Mouse (Mus musculus): ENCODE measurements around the gene Rxra. TPM values are rescaled to one million over a fixed set of nuclear protein-coding genes. Genes with fewer than 3 reads are reported as not detected.

The Rxra gene
- polyA plus RNA-seq, 1 experiment from 2014 or later = 16.7 TPM

GRCm38 (mm10) chr2:27645471-27645870 is 30.8 kb upstream of the Rxra start:
- Histone ChIP-seq H3K36me3 (no peaks in the 10 kb centered on the region), H3K4me1 (peaks cover 36% of the 10 kb centered on the region), H3K27ac (peak overlapping the region; percentile 48; the same call in 1 of the 2 replicates), H3K4me3 (no peak overlapping the region), H3K27me3 (no peaks in the 10 kb centered on the region), H3K4me2 (no peak overlapping the region), H3K9me3 (no peaks in the 10 kb centered on the region), H3K9ac (0 out of 2 replicates have a peak overlapping the region, but pooled peaks have one; percentile 27)
- WGBS = 43% methylated on average over 3 of the region's 3 CpGs
- no peak for ATAC-seq (ENCODE audit: insufficient number of reproducible peaks, insufficient read depth, low FRiP score, low TSS enrichment, low read depth)

- no peaks in the 10 kb centered on the region for H3K9me3 ChIP-seq
- H3K4me3 ChIP-seq = no peak overlapping the region
- 12% methylated on average over 8 of the region's 8 CpGs for WGBS
- peaks cover 32% of the 10 kb centered on the region for H3K4me1 ChIP-seq
- no peaks in the 10 kb centered on the region for H3K27me3 ChIP-seq
- peak overlapping the region; percentile 7; the same call in 1 of the 2 replicates for H3K9ac ChIP-seq
- peak; percentile 75 for ATAC-seq (ENCODE audit: insufficient number of reproducible peaks, insufficient read depth, low FRiP score, low TSS enrichment, low read depth)
- peak overlapping the region; percentile 83 for H3K27ac ChIP-seq
- H3K36me3 ChIP-seq = no peaks in the 10 kb centered on the region
- no peak overlapping the region for H3K4me2 ChIP-seq
These were observed 26.2 kb upstream of the Rxra start for GRCm38 (mm10) chr2:27649862-27650661.

GRCm38 (mm10) chr2:27650991-27651390 is 25.2 kb upstream of the Rxra start:
- Histone ChIP-seq H3K9me3 (no peaks in the 10 kb centered on the region), H3K27ac (peak overlapping the region; percentile 83; the same call in 1 of the 2 replicates), H3K4me3 (no peak overlapping the region), H3K9ac (no peak overlapping the region), H3K36me3 (no peaks in the 10 kb centered on the region), H3K4me2 (no peak overlapping the region), H3K27me3 (no peaks in the 10 kb centered on the region), H3K4me1 (peaks cover 24% of the 10 kb centered on the region)
- no peak for ATAC-seq (ENCODE audit: insufficient number of reproducible peaks, insufficient read depth, low FRiP score, low TSS enrichment, low read depth)

- H3K4me3 ChIP-seq = no peak overlapping the region
- H3K9ac ChIP-seq = no peak overlapping the region
- no peak overlapping the region for H3K27ac ChIP-seq
- H3K4me2 ChIP-seq = no peak overlapping the region
- H3K9me3 ChIP-seq = no peaks in the 10 kb centered on the region
- WGBS = 64% methylated on average over 5 of the region's 5 CpGs
- H3K36me3 ChIP-seq = no peaks in the 10 kb centered on the region
- H3K4me1 ChIP-seq = peaks cover 24% of the 10 kb centered on the region
- H3K27me3 ChIP-seq = no peaks in the 10 kb centered on the region
- no peak for ATAC-seq (ENCODE audit: insufficient number of reproducible peaks, insufficient read depth, low FRiP score, low TSS enrichment, low read depth)
These were observed 22.7 kb upstream of the Rxra start for GRCm38 (mm10) chr2:27653496-27654030.

GRCm38 (mm10) chr2:27654321-27655232 is 21.7 kb upstream of the Rxra start:
- H3K4me1 ChIP-seq = peaks cover 22% of the 10 kb centered on the region
- no peak for ATAC-seq (ENCODE audit: insufficient number of reproducible peaks, insufficient read depth, low FRiP score, low TSS enrichment, low read depth)
- H3K4me3 ChIP-seq = no peak overlapping the region
- no peak overlapping the region for H3K9ac ChIP-seq
- no peaks in the 10 kb centered on the region for H3K36me3 ChIP-seq
- H3K9me3 ChIP-seq = no peaks in the 10 kb centered on the region
- H3K4me2 ChIP-seq = no peak overlapping the region
- 47% methylated on average over 8 of the region's 8 CpGs for WGBS
- H3K27ac ChIP-seq = no peak overlapping the region
- no peaks in the 10 kb centered on the region for H3K27me3 ChIP-seq

- H3K27ac ChIP-seq = no peak overlapping the region
- H3K9me3 ChIP-seq = peaks cover 7% of the 10 kb centered on the region; the same call in 1 of the 2 replicates
- no peak overlapping the region for H3K4me3 ChIP-seq
- H3K27me3 ChIP-seq = no peaks in the 10 kb centered on the region
- H3K4me1 ChIP-seq = 0 out of 2 replicates have a peak, but pooled peaks cover 5% of the 10 kb centered on the region
- no peaks in the 10 kb centered on the region for H3K36me3 ChIP-seq
- H3K4me2 ChIP-seq = no peak overlapping the region
- H3K9ac ChIP-seq = no peak overlapping the region
- no peak for ATAC-seq (ENCODE audit: insufficient number of reproducible peaks, insufficient read depth, low FRiP score, low TSS enrichment, low read depth)
These were observed 19.7 kb upstream of the Rxra start for GRCm38 (mm10) chr2:27656576-27656975.

GRCm38 (mm10) chr2:27665284-27665683 is 11.0 kb upstream of the Rxra start:
- Histone ChIP-seq H3K9me3 (peaks cover 2% of the 10 kb centered on the region; the same call in 1 of the 2 replicates), H3K27ac (no peak overlapping the region), H3K4me3 (no peak overlapping the region), H3K4me2 (no peak overlapping the region), H3K27me3 (no peaks in the 10 kb centered on the region), H3K9ac (no peak overlapping the region), H3K36me3 (no peaks in the 10 kb centered on the region), H3K4me1 (peaks cover 11% of the 10 kb centered on the region)
- 84% methylated on average over 6 of the region's 6 CpGs for WGBS
- no peak for ATAC-seq (ENCODE audit: insufficient number of reproducible peaks, insufficient read depth, low FRiP score, low TSS enrichment, low read depth)

GRCm38 (mm10) chr2:27666719-27667118 is 9.5 kb upstream of the Rxra start:
- Histone ChIP-seq H3K4me1 (peaks cover 26% of the 10 kb centered on the region), H3K4me3 (no peak overlapping the region), H3K36me3 (no peaks in the 10 kb centered on the region), H3K27me3 (no peaks in the 10 kb centered on the region), H3K4me2 (no peak overlapping the region), H3K9me3 (no peaks in the 10 kb centered on the region), H3K9ac (no peak overlapping the region), H3K27ac (peak overlapping the region; percentile 44; the same call in 1 of the 2 replicates)
- WGBS = 51% methylated on average over 4 of the region's 4 CpGs
- ATAC-seq (ENCODE audit: insufficient number of reproducible peaks, insufficient read depth, low FRiP score, low TSS enrichment, low read depth) = no peak

GRCm38 (mm10) chr2:27667677-27668076 is 8.6 kb upstream of the Rxra start:
- no peak overlapping the region for H3K27ac ChIP-seq
- peaks cover 35% of the 10 kb centered on the region for H3K4me1 ChIP-seq
- no peak overlapping the region for H3K4me3 ChIP-seq
- H3K4me2 ChIP-seq = no peak overlapping the region
- H3K9me3 ChIP-seq = no peaks in the 10 kb centered on the region
- H3K36me3 ChIP-seq = no peaks in the 10 kb centered on the region
- H3K27me3 ChIP-seq = no peaks in the 10 kb centered on the region
- ATAC-seq (ENCODE audit: insufficient number of reproducible peaks, insufficient read depth, low FRiP score, low TSS enrichment, low read depth) = no peak
- H3K9ac ChIP-seq = no peak overlapping the region
- 77% methylated on average over 4 of the region's 4 CpGs for WGBS

- Histone ChIP-seq H3K27ac (peak overlapping the region; percentile 58), H3K9ac (no peak overlapping the region), H3K4me3 (no peak overlapping the region), H3K4me2 (no peak overlapping the region), H3K36me3 (no peaks in the 10 kb centered on the region), H3K9me3 (no peaks in the 10 kb centered on the region), H3K27me3 (no peaks in the 10 kb centered on the region), H3K4me1 (peaks cover 51% of the 10 kb centered on the region)
- ATAC-seq (ENCODE audit: insufficient number of reproducible peaks, insufficient read depth, low FRiP score, low TSS enrichment, low read depth) = no peak
- WGBS = 25% methylated on average over 5 of the region's 5 CpGs
These were observed 5.5 kb upstream of the Rxra start for GRCm38 (mm10) chr2:27670746-27671145.

GRCm38 (mm10) chr2:27671633-27672091 is 4.6 kb upstream of the Rxra start:
- ATAC-seq (ENCODE audit: insufficient number of reproducible peaks, insufficient read depth, low FRiP score, low TSS enrichment, low read depth) = no peak
- Histone ChIP-seq H3K9me3 (no peaks in the 10 kb centered on the region), H3K27me3 (no peaks in the 10 kb centered on the region), H3K9ac (peak overlapping the region; percentile 22; the same call in 1 of the 2 replicates), H3K27ac (peak overlapping the region; percentile 80), H3K4me3 (no peak overlapping the region), H3K36me3 (no peaks in the 10 kb centered on the region), H3K4me1 (peaks cover 55% of the 10 kb centered on the region), H3K4me2 (peak overlapping the region; percentile 14; the same call in 1 of the 2 replicates)
- WGBS = 17% methylated on average over 3 of the region's 3 CpGs
